Mouse (Mus musculus): ENCODE measurements around the gene Morc3. TPM values are rescaled to one million over a fixed set of nuclear protein-coding genes. Genes with fewer than 3 reads are reported as not detected.

Gene Morc3
- polyA plus RNA-seq, 1 experiment: 10.7 TPM

DNA sequence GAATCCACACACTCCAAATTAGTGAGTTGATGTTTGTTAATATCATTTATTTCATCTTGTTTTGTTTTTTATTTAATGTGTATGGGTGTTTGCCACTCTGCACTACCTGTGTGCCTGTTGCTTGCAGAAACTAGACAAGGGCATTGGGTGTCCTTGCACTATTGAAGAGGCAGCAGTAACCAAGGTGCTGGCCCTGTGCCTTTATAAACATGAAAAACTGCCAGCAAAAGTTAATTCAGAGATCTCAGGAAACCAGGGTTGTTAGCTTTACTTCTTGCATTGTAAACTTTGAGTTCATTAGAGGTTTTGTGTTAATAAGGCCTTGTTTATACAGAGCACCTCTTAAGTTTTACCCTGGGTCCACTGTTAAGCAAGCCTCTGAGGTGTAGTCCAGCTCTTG lies 28.8 kb downstream of the Morc3 start:
- Histone ChIP-seq H3K4me1 (ENCODE audit: control insufficient read depth, insufficient read depth, low read length) (no peaks in the 10 kb centered on the region), H3K4me3 (replicated peaks; ENCODE audit: extremely low read depth, low read depth, low read length) (no peak overlapping the region)
- DNase-seq: no peak
- no peak for TF ChIP-seq POLR2A (IDR thresholded peaks at IDR 0.05; ENCODE audit: borderline replicate concordance, extremely low read depth, low read depth, low read length)
- TF ChIP-seq CTCF (IDR thresholded peaks at IDR 0.05; ENCODE audit: insufficient read depth, low read length): no peak

DNA sequence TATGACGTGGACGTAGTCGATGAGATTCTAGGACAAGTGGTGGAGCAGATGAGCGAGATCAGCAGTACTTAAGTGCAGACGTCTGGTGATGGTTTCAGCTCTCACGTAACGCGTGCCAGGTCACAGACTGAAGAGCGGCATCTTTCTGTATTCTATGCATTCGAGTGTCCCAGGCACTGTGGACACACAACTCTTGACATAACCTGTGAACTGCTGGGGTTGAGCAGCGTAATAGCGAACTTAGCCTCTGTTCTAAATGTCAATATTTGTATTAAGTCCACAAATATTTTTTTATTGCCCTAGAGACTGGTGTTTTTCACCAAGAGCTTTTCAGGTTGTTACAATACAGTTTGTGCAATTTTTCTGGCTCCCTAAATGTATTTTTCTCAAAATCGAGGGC lies 42.9 kb downstream of the Morc3 start:
- TF ChIP-seq POLR2A (IDR thresholded peaks at IDR 0.05; ENCODE audit: borderline replicate concordance, extremely low read depth, low read depth, low read length) (no peak), CTCF (IDR thresholded peaks at IDR 0.05; ENCODE audit: insufficient read depth, low read length) (no peak)
- 73% methylated on average over 13 of the region's 13 CpGs for WGBS
- Histone ChIP-seq H3K4me1 (ENCODE audit: control insufficient read depth, insufficient read depth, low read length) (no peaks in the 10 kb centered on the region), H3K4me3 (replicated peaks; ENCODE audit: extremely low read depth, low read depth, low read length) (no peak overlapping the region)
- no peak for DNase-seq

DNA sequence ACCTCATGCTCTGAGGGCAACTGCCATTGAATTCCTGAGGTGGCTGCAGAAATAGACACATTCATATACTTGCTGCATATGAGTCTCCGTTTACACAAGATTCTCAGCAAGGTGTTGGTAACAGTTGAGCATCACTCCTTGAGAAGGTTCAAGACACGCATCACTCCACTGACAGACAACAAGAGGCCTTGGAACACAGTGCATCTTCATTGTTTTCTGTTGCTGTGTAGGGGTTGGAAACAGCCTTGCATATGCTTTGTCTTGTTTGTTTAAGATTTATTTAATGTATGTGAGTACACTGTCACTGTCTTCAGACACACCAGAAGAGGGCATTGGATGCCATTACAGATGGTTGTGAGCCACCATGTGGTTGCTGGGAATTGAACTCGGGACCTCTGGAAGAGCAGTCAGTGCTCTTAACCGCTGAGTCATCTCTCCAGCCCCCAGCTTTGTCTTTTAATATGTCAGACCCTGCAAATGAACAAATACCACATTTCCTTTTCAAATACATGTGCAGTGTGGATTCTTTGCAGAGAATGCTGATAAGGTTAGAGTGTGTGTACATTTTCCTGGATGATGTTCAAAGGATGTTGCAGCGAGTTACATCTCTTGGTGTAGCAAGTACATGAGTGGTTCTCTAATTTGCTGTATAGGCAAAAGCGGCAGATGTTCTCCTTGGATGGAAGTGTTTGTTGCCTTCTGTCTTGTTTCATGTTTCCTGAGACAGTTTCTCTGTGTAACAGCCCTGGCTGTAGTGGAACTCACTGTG lies 45.9 kb downstream of the Morc3 start:
- WGBS: 73% methylated on average over 6 of the region's 6 CpGs
- H3K4me1 ChIP-seq (ENCODE audit: control insufficient read depth, insufficient read depth, low read length): no peaks in the 10 kb centered on the region; the same call in 1 of the 2 replicates
- TF ChIP-seq POLR2A (IDR thresholded peaks at IDR 0.05; ENCODE audit: borderline replicate concordance, extremely low read depth, low read depth, low read length) (no peak), CTCF (IDR thresholded peaks at IDR 0.05; ENCODE audit: insufficient read depth, low read length) (no peak)
- no peak for DNase-seq
- no peak overlapping the region for H3K4me3 ChIP-seq (replicated peaks; ENCODE audit: extremely low read depth, low read depth, low read length)

DNA sequence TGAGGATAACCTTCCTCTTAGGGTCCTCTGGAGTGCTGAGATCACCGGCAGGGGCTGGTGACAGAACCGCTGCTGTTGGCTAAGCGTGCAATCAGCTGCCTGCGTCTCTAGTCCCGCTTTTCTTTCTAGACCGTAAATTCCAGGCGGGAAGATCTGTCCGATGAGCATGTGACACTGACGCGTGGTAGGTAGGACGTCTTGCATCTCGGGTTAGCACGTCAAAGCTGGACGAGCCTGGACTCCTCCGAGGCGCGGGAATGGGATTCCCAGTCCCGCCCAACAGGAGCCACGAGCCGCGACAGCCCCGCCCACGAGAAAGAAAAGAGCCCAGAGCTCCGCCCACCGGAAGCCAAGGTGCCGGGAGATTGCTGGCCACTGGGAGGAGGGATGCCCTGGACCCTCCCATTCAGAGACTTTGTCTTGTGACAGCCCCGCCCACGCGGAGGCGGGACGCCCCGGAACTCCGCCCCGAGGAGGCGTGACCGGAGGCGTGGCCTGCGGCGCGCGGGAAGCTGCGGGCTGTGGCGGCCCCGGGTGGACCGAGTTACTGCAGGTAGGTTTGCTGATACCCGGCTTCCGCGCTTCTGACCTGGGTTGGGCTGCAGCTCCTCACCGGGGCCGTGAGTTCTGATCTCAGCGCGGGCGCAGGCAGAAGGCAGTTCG lies 51.6 kb downstream of the Morc3 start, which contains the start of gene Chaf1b:
Gene Chaf1b (plus strand): TSS at position 479 of the 663 bp plus-strand sequence.
- DNase-seq: peak; percentile 99
- TF ChIP-seq POLR2A (IDR thresholded peaks at IDR 0.05; ENCODE audit: borderline replicate concordance, extremely low read depth, low read depth, low read length) (no peak), CTCF (IDR thresholded peaks at IDR 0.05; ENCODE audit: insufficient read depth, low read length) (no peak)
- H3K4me1 ChIP-seq (ENCODE audit: control insufficient read depth, insufficient read depth, low read length): no peaks in the 10 kb centered on the region; the same call in 1 of the 2 replicates
- WGBS: under 1% methylated on average over 53 of the region's 54 CpGs
- peak within 1 kb of the TSS; percentile 87 for H3K4me3 ChIP-seq (replicated peaks; ENCODE audit: extremely low read depth, low read depth, low read length)

DNA sequence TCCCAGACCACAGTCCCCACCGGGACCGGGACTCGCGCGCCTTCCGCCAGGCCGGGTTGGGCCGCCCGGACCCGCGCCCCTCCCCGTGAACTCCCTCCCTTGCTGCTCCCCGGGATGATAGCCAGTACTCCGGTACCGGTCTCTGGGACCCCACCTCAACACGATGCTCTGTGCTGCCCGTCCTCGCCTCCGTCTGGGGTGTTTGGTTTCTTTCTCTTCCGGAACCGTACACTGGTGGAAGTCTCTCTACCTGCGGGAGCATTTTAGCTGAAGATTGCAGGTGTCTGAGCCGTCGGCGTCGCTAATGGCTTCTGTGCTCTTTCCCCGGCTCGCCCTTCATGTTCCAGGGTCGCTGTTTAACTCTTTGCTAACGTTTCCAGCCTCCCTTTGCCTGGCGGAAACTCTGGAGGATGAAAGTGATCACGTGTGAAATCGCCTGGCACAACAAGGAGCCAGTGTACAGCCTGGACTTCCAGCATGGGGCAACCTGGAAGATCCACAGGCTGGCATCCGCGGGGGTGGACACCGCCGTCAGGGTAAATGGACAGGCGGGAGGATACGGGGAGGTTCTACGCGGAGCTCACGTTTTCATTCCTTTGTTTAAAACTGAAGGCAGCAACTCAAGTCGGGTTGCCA lies 52.3 kb downstream of the Morc3 start:
- Histone ChIP-seq H3K4me1 (ENCODE audit: control insufficient read depth, insufficient read depth, low read length) (no peaks in the 10 kb centered on the region; the same call in 1 of the 2 replicates), H3K4me3 (replicated peaks; ENCODE audit: extremely low read depth, low read depth, low read length) (peak overlapping the region; percentile 82)
- WGBS: 1% methylated on average over 43 of the region's 43 CpGs
- TF ChIP-seq POLR2A (IDR thresholded peaks at IDR 0.05; ENCODE audit: borderline replicate concordance, extremely low read depth, low read depth, low read length): no peak
- TF ChIP-seq CTCF (IDR thresholded peaks at IDR 0.05; ENCODE audit: insufficient read depth, low read length): no peak
- no peak for DNase-seq

DNA sequence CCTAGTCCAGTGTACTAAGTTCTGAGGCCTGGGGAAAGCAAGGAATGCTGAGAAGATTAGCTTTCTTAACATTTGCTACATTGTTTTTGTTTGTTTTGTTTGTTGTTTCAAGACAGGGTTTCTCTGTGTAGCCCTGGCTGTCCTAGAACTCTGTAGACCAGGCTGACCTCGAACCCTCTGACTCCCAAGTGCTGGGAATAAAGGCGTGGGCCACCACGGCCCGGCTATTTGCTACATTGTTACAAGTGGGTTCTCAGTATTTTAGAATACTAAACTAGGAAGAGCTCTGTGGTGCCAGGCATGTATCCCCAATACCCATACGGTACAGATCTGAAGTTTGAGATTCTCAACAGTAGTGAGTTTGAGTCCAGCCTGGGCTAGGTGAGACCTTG lies 52.8 kb downstream of the Morc3 start:
- 55% methylated on average over 5 of the region's 5 CpGs for WGBS

DNA sequence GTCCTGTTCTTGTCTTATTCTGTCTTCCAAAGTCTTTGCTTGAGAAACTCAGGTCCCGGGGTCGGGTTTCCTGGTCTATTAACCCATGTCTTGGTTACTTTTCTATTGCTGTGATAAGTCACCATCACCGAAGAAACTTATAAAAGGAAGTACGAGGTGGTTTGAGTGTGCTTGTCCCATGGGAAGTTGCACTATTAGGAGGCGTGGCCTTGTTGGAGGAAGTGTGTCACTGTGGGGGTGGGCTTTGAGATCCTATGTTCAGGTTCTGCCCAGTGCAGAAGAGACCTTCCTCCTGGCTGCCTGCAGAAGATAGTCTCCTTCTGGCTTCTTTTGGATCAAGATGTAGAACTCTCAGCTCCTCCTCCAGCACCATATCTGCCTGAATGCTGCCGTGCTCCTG lies 56.6 kb downstream of the Morc3 start:
- TF ChIP-seq CTCF (IDR thresholded peaks at IDR 0.05; ENCODE audit: insufficient read depth, low read length): no peak
- TF ChIP-seq POLR2A (IDR thresholded peaks at IDR 0.05; ENCODE audit: borderline replicate concordance, extremely low read depth, low read depth, low read length): no peak
- no peak for DNase-seq
- Histone ChIP-seq H3K4me1 (ENCODE audit: control insufficient read depth, insufficient read depth, low read length) (no peaks in the 10 kb centered on the region), H3K4me3 (replicated peaks; ENCODE audit: extremely low read depth, low read depth, low read length) (no peak overlapping the region)
- 84% methylated on average over 6 of the region's 6 CpGs for WGBS

More for the DNA sequence above, 52.8 kb downstream of the Morc3 start:
- TF ChIP-seq CTCF (IDR thresholded peaks at IDR 0.05; ENCODE audit: insufficient read depth, low read length): no peak
- no peak for TF ChIP-seq POLR2A (IDR thresholded peaks at IDR 0.05; ENCODE audit: borderline replicate concordance, extremely low read depth, low read depth, low read length)
- Histone ChIP-seq H3K4me1 (ENCODE audit: control insufficient read depth, insufficient read depth, low read length) (no peaks in the 10 kb centered on the region; the same call in 1 of the 2 replicates), H3K4me3 (replicated peaks; ENCODE audit: extremely low read depth, low read depth, low read length) (no peak overlapping the region)
- DNase-seq: no peak

DNA sequence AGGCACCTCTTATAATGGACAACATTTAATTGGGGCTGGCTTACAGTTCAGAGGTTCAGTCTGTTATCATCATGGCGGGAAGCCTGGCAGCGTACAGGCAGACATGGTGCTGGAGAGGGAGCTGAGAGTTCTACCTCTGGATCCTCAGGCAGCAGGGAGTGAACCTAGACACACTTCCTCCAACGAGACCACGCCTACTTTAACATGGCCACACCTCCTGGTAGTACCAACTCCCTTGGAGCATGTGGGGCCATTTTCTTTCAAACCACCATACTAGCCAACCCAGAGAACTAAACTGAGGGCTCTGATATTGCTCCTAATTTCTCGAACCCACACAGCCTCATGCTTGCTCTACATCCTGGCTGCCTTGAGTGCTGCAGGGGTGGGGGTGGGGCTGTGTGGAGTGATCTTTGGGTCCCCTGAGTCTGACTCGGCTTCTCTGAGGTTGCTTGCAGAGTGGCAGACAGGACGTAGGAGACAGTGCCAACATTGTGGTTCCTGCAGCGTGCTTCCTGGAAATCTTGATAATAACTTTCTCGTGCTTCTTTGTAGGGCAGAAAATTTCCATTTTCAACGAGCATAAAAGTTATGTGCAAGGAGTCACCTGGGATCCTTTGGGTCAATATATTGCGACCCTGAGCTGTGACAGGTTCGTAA lies 59.2 kb downstream of the Morc3 start:
- no peak overlapping the region for H3K4me3 ChIP-seq (replicated peaks; ENCODE audit: extremely low read depth, low read depth, low read length)
- TF ChIP-seq POLR2A (IDR thresholded peaks at IDR 0.05; ENCODE audit: borderline replicate concordance, extremely low read depth, low read depth, low read length): no peak
- TF ChIP-seq CTCF (IDR thresholded peaks at IDR 0.05; ENCODE audit: insufficient read depth, low read length): no peak
- 74% methylated on average over 12 of the region's 12 CpGs for WGBS
- no peak for DNase-seq
- H3K4me1 ChIP-seq (ENCODE audit: control insufficient read depth, insufficient read depth, low read length): no peaks in the 10 kb centered on the region

DNA sequence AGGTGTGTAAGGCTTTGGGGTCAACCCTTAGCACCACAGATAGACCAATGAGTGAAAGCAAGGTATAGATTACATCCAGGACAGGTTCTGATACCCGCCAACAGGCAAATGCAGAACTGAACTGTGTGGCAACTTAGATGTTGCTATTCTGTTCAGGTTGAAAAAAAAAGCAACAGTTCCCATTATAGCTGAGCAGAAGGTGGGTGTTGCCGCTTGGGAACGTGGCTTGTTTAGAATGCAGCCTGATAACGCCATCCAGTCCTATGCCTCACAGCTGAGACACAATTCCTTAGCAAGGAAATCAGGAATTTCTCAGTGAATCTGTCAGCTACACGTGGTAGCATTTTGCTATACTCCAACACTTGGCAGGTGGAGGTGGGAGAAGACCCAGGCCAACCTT lies 61.4 kb downstream of the Morc3 start:
- 91% methylated on average over 5 of the region's 5 CpGs for WGBS
- Histone ChIP-seq H3K4me1 (ENCODE audit: control insufficient read depth, insufficient read depth, low read length) (no peaks in the 10 kb centered on the region), H3K4me3 (replicated peaks; ENCODE audit: extremely low read depth, low read depth, low read length) (no peak overlapping the region)
- TF ChIP-seq POLR2A (IDR thresholded peaks at IDR 0.05; ENCODE audit: borderline replicate concordance, extremely low read depth, low read depth, low read length): no peak
- TF ChIP-seq CTCF (IDR thresholded peaks at IDR 0.05; ENCODE audit: insufficient read depth, low read length): no peak
- no peak for DNase-seq

Measured in lung, adult 2 months (tissue).